Mouse (Mus musculus) adrenal gland, postnatal 25 days (tissue): Measurements from ENCODE around the gene Ankrd27. TPM values are rescaled to one million over a fixed set of nuclear protein-coding genes. Genes with fewer than 3 reads are reported as not detected.

Source experiments
- DNase-seq: peaks from one replicate; pipeline ENCODE4 v3.0.0; 2021; ENCODE audit warnings: mixed read lengths
- total RNA-seq: library from RNA; stranded (reverse); gene quantifications from 2 replicates; pipeline ENCODE4 v1.2.3, GENCODE M21; 2021

Ankrd27 gene
- total RNA-seq, 1 experiment from 2014 or later: 33.3 TPM

- no peak for DNase-seq
Observed at GRCm38 (mm10) chr7:35584068-35584785, 1.8 kb upstream of the Ankrd27 start.

- peak; percentile 45 for DNase-seq
Observed at GRCm38 (mm10) chr7:35584786-35585190, 1.3 kb upstream of the Ankrd27 start.

DNA sequence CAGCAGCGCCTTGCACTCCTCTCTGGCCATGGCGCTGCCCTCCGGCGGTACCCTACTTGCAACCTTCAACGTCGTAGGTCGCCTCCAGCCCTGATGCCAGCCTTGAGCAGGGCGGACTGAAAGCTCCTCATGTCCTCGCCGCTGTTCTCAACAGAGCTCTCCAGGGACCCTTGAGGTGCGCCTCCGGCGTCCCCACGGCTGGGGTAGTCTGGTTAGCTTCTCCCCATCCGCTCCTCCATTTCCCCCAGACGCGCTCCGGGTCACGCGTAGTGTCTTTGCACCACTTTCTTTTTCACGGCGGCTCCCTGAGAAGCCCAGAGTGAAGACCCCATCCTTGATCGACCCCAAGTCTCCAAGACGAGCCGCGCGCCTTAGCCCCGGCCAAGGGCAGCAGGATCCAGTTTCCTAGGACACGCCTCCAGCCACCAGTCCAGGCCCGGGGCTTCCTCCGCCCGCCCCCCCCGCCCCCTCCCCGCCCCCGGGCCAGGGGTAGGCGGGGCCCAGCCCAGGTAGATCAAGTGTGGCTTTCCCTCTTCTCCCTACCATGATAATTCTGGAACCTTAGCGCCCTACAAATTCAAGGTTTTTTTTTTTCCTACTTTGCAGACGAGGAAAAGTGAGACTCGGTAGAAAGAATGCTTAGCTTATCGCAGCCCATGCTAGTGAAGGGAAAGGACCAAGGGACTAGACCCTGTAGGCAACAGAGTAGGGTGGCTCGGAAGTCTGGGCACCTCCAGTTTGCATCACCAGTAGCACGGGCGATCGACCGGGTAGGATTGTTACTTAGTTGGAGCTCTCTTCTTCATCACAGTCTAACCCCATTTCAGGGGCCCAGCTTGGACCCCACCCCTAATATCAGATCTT lies 621 bp upstream of the Ankrd27 start, which contains the start of gene Rgs9bp:
Gene Rgs9bp, minus strand, starts transcription at position 392 of the 864 bp plus-strand sequence.
- peak; percentile 66 for DNase-seq

DNA sequence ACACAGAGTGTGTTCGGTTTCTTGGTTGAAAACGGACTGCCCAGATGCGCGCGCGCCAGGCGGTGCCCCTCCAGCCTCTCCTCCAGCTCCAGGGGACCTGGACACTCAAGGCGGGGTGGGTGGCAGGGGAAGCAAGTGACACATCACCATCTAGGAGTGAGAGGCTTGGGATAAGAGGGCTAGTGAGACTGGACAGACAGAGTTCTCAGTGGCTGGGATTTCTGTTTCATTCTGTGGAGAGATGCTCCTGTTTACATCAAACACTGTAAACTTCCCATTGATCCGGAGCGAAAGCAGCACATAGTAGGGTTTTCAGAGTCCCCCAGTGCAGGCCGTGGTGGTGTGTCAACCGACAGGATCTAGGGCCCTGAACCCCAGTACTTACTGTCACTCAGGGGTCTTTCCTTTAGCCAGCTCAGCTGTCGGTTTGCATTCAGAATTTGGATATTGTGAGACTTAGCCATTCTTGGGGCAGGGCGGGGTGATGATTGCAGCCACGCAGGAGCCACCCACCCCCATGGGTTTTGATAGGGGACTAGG lies 932 bp downstream of the Ankrd27 start:
- DNase-seq: no peak

GRCm38 (mm10) chr7:35587728-35588127 lies 1.7 kb downstream of the Ankrd27 start:
- no peak for DNase-seq

GRCm38 (mm10) chr7:35588680-35589428 lies 2.8 kb downstream of the Ankrd27 start:
- no peak for DNase-seq

DNA sequence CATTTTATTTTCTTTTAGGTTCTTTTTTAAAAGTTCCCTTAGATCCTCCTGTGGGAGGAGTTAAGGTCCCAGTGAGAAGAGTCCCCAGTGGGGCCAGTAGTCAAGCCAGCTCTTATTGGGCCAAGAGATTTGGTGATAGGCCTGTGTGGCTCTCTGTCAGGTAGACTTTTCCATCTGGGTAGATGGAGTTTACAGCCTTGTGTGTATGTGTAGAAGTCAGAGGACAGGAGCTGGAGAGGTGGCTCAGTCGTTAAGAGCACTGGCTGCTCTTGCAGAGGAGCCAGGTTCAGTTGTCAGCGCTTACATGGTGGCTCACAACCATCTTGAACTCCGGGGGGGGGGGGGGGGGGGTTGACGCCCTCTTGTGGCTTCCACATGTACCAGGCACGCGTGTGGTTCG lies 3.4 kb downstream of the Ankrd27 start:
- no peak for DNase-seq

- peak; percentile 13 for DNase-seq
Observed at GRCm38 (mm10) chr7:35590731-35591191, 4.7 kb downstream of the Ankrd27 start.

DNA sequence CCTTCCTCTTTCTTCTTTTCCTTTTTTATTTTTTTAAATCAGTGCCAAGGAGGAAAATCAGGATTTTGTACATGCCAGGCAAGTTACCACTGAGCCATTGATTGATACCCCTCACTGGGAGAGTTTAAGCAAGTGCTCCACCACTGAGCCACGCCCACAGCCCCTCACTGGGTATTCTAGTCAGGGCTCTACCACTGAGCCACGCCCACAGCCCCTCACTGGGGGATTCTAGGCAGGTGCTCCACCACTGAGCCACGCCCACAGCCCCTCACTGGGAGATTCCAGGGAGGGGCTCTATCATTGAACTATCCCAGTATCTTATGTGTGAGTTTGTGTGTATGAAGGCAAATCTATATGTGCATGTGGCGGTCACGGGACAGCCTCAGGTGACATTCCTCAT lies 8.3 kb downstream of the Ankrd27 start:
- no peak for DNase-seq

DNA sequence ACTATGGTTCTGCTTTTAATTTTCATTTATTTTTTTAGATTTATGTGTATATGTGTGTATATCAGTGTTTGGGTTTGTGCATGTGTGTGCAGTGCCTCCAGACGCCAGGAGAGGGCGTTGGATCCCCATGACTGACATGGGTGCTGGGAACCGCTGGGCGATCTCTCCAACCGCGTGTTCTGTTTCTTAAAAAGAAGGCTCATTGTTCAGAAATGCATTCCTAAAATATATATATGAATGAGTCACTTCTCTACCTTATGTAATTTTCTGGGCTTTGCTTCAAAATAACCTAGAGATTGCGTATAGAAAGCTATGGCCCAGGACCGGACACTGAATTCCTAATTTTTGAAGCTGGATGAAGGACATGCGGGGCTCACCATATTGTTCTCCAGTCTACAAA lies 13.4 kb downstream of the Ankrd27 start:
- DNase-seq: no peak

DNA sequence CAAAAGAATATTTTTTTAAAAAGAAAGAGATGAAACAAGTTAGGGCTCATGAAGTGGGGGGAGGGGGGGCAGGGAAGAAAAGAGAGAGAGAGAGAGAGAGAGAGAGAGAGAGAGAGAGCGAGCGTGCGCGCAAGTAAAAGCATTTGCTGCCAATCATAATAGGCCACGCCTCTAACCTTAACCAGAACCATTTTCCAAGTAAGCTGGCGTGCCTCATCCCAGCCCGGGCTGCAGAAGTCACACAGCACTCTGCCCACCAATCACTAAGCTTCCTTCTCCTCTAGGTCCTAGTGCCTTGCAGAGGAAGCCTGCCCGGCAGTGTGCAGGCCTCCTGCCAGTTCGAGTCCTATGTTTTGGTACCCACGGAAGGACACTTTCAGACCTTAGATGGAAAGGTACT lies 14.0 kb downstream of the Ankrd27 start:
- no peak for DNase-seq

GRCm38 (mm10) chr7:35601106-35601505 lies 15.1 kb downstream of the Ankrd27 start:
- no peak for DNase-seq

GRCm38 (mm10) chr7:35602766-35603165 lies 16.7 kb downstream of the Ankrd27 start:
- no peak for DNase-seq

- DNase-seq: no peak
Observed at GRCm38 (mm10) chr7:35606816-35607215, 20.8 kb downstream of the Ankrd27 start.

- no peak for DNase-seq
Observed at GRCm38 (mm10) chr7:35609245-35609644, 23.2 kb downstream of the Ankrd27 start.

GRCm38 (mm10) chr7:35617513-35617912 lies 31.5 kb downstream of the Ankrd27 start:
- no peak for DNase-seq

DNA sequence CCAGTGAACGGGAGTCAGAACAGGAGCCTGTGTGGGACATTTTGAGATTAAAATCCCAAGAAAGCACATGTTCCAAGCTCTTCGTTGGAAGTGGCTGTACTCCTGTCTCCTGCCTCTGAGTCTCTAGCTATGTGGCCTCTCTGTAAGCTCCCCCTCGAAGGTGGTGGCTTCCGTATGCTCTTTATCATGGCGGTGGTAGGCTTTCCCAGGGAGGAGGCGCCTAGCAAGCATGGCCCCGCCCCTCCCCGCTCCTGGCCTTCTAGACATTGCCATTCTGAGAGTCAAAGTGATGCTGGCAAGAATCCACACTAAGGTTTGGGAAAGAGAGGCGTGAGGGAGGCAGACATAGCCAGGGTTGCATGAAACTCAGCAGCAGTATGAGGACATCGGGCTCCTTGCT lies 36.6 kb downstream of the Ankrd27 start:
- no peak for DNase-seq

DNA sequence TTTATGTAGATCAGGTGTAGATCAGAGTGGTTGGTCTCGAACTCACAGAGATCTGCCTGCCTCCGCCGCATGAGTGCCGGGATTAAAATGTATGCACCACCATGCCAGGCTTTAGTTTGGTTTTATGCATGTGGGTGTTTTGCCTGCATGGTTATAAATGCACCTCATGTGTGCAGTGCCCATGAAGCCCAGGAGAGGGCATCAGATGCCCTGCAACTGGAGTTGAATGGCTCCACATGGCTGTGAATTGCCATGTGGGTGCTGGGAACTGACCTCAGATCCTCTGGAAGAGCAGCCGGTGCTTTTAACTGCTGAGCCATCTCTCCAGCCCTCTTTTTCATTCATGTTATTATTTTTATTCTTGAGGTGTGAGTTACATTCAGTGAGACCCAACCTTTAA lies 40.0 kb downstream of the Ankrd27 start:
- no peak for DNase-seq

DNA sequence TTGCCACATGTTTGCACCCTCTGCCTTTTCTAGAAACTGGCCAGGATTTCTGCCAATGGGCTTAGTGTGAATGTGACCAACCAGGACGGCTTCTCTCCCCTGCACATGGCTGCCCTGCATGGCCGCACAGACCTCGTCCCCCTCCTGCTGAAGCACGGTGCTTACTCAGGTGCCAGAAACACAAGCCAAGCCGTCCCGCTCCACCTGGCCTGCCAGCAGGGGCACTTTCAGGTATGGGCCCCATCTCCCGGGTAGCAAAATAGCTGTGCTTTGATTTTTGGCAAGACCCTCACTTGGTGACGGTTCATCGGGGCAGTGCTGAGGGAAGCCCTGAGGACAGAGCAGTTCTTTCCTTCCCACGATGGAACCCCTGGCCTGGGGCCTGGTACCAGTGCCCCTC lies 41.3 kb downstream of the Ankrd27 start:
- DNase-seq: no peak

DNA sequence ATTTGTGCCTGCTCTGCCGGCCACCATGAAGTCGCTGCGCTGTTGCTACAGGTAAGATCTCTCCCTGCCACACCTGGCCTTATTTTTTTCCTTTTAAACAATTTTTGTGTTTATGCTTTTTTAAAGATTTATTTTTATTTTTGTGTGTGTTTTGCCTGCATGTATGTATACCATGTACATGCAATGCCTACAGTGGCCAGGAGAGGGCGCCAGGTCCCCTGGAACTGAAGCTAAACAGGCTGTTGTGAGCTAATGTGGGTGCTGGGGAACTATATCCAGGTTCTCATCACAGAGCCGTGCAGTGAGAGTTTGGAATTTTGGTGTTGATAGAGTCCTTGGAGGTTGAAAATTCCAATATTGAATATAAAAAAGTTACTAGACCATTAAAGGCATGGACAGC lies 42.5 kb downstream of the Ankrd27 start:
- DNase-seq: peak; percentile 33

GRCm38 (mm10) chr7:35636229-35636628 lies 50.2 kb downstream of the Ankrd27 start:
- DNase-seq: peak; percentile 19

- DNase-seq: no peak
Observed at GRCm38 (mm10) chr7:35636874-35637273, 50.8 kb downstream of the Ankrd27 start.
